Mouse (Mus musculus): ENCODE results near the gene Srek1. TPM values are rescaled to one million over a fixed set of nuclear protein-coding genes. Genes with fewer than 3 reads are reported as not detected.

Gene Srek1
- polyA plus RNA-seq, 2 experiments from 2014 or later: 65.6 to 66.1 TPM

DNA sequence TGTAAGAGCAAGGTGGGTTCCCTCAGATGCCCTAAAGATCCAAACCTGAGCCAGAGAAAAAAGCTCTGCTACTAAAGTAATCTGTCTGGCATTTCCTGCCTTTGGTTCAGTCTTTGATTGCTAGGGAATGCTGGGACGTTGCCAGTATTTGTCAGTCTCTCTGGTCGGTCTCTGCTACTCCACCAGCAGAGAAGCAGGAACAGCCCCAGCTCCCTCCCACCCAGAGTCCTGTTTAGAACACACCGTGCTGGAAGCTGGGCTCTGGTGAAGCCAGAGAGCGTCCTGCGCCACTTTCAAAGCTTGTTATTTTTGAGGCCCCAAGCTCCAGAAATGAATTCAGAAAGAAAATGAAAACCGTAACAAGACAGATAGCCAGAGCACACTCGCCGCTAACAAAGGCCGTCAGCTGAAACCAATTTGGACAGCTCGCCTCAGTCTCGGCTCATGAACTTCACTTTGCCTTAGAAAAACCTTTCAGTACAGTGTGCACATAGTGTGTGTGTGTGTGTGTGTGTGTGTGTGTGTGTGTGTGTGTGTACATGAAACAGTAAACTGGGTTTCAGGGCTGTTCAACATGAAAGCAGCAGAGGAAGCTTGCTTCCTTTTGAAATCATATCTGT is 62.9 kb downstream of the Srek1 start:
- ATAC-seq: no peak

DNA sequence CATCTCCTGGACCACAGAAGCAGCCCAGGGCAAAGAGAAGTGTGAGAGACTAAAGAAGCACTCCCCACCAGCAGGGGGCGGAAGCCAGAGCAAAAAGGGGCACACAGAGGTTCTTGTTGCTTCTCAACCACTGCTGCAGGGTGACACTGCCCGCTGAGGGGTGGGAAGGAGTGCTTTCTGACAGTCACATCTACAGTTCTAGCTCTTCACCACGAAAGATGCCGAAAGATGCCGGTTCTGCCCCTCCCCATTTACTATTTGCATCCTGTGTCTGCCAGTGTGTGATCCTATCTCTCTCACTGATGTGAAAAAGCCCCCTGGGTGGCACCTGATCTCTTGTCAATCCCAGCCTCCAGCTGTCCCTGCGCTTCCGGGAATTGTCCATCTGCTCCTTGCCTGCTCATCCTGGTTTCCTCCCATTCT is 64.0 kb downstream of the Srek1 start:
- ATAC-seq: no peak

DNA sequence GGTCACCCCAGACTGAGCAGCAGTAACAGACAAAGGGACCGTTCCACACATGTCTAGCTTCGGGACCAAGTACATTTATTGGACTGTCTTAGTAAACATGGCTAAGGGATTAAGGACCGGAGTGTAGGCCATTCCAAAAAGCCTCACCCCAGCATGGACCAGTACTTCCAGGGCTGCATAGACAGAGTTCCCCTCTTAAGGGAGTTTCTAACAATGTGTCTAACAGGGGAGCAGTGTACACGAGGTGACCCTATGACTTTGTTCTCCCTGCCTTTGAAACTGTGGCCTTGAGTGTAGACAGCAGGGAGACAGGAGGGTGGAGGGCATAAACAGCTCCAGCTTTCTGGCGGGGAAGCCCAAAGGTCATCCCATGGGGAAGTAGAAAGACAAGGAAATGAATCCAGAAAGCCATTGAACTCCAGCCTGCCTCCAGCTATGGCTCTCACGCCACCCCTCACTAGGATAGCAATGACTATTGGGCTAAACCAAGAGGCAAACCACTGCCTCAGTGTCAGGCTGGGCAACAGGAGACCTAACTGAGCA is 68.9 kb downstream of the Srek1 start:
- ATAC-seq: no peak

DNA sequence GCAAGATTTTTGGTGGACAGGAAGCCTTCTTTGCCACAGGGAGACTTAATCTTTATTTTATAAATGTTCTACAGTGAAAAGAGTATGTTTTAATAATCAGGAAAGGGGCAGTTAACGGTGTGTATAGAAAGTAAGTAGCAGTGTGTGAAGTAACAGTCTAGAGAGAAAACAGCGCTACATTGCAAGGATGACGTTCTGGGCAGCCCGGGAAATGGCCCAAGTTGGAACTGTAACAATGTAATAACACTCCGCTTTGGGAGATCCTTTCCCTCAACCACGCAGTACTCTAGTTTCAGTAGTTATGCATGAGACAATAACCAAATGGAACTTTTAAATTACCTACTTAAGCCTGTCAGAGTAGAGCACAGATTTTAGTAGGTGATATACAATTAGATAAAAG is 70.6 kb downstream of the Srek1 start:
- ATAC-seq: no peak

DNA sequence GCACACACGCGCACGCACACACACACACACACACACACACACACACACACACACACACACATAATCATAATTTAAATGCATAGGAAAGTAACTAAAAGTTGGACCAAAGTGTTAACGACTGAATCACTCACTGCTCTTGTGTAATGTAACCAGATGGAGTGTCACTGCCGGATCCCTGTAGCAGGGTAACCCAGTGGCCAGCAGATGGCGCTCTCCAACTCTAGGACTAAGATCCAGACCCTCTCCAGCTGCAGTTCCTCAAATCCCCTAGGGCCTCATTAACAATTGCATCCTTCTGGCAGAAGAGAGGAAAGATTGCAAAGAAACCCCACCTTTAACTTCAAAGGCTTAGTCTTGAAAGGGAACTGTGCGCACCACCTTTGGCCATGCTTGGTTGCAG is 71.0 kb downstream of the Srek1 start:
- peak; percentile 67 for ATAC-seq

DNA sequence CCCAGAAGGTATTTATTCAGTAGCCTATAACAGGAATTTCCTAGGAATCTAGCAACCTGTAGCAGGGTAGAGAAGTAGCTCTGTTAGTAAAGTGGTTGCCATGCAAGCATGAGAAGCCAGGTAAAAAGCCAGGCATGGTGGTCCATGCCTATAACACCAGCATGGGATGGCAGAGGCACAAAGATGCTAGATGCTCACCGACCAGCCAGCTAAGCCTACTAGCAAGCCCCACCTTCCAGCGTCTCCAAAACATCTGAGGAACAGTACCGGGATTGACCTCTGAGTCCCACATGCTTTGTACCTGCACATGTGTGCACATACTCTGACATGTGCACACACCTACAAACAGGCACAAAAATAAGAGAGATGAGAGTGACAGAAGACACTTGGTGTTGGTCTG is 72.1 kb downstream of the Srek1 start:
- ATAC-seq: no peak

DNA sequence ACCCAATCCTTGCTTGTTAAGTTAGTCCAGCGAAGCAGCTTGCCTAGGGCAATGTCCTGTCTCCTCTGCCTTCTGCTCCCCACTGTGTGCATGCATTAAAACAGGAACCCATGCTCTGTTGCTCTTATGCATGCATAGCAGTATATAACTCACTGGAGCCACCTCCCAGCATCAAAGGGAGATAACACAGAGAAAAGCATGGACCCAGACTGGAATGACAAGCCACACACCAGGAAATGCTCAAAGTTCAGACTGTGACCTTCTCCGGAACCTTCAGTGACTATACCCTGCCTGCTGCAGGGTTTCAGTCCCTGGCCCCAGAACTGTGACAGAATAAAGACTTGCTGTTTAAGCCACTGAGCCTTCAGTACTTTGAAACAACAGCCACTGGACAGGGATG is 73.7 kb downstream of the Srek1 start:
- no peak for ATAC-seq

DNA sequence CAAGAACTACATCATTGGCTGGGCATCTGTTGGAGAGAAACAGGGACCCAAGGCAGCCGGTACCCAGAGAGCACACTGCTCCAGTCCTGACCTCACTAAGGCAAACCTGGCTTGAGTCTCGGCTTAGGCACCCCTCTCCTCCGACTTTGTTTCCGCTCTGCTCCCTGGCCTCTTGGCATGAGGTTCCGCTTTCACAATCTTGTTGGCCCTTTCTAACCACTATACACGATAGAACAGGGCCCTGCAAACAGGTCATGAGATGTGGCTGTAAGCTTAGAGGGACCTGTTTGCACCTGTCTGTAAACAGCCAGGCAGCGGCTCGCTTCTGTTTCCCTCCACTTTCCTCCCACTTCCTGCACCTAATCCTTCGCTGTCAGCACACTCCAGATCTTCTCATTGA is 76.4 kb downstream of the Srek1 start:
- no peak for ATAC-seq

DNA sequence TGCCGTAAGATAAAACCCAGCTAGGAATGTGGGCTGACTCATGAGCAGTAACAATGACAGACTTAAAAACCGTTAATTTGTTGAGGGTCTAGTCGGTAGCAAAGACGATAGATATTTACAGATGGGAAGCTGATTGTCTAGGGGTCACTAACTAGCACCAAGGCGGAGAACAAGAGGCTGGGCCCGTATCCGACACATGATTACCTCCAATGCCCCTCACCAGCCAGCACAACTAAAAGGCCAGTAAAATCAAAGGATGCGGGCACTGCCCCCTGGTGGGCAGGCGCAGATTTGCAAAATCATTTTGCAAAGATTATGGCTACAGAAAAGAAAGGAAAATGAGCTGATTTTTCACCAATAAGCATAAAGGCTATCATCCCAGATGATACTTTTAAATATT is 78.2 kb downstream of the Srek1 start:
- no peak for ATAC-seq

DNA sequence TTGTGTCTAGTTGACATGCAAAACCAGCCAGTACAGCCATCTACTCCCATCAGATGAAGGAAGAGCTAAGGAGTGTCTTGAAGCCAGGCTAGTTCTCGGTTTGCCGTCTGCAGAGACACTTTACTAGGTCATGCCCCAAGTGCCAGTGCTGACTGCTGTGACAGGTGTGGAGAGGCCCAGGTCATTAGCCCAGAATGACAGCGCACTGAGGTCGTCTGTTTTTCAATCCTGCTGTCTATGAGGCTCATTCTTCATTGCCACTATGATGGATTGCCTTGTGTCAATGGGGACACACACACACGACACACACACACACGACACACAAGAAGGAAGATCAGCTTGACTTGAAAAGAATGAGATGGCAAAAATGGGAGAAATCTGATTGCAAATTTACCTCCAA is 79.0 kb downstream of the Srek1 start:
- no peak for ATAC-seq

Other genes starting within 250 kb of the Srek1 start
- gene Erbin, start 145.9 kb upstream of the Srek1 start, polyA plus RNA-seq (2017; shearing (Covaris generic)): 10 to 100 TPM; 31.4 to 43.7 TPM

All from CD4-positive, CD25-positive, alpha-beta regulatory T cell, adult 4 months (primary cell).